Mouse (Mus musculus) A20 (cell line): ENCODE results near the gene Sox5.

Experiments used
- DNase-seq: peaks from one replicate; pipeline ENCODE4 v3.0.0-alpha.2; 2011; ENCODE audit warnings: low read depth, low spot score

The Sox5 gene

DNA sequence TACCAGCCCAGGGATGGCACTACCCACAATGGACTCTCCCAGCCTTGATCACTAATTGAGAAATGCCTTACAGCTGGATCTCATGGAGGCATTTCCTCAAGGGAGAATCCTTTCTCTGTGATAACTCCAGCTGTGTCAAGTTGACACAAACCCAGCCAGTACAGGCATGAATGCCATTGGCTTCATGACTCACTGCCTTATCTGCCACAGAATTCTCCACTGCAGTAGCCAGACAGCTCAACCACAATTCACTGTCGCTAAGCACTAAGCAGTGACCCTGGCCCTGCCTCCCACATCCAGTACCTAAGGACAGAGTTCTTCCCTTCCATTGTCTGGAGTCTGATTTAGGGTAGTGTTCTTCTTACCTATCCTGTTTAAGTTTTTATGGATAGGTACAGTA, 65.4 kb downstream of the Sox5 start:
- no peak for DNase-seq

DNA sequence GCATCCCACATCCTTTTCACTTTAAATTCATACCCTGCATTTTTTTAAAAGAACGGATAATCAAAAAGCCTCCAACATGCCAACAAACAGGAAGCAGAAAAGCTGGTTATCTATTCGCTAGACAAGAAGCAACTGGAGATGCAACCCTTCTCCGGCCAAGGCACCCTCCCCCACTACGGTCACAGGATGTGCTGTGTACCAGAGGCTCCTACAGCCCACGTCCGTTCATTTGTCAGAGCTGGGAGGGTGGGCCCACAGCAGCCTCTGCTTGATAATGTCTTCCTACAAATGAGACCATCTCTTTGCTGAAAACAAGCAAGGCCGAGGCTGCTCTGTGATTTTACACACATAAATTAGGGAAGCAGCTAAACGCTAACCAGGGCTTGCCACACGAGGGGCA, 69.9 kb downstream of the Sox5 start:
- DNase-seq = no peak

DNA sequence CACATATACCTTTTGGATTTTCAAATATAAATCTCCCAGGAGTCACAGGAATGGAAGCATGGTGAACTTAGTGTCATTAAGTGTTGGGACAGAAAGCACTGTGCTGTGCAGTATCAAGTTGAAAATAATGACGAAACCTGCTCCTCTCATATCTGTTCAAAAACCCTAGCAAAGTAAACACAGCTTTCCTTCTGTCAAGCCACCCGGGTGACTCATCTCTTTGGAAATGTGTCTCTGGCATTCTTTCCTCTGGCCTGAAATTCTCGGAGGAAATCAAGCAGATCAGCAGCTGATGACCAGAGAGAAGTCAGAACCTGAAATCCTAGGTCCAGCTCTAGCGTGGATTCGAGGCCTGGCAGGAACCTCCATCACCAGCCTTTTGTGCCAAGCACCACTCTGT, 71.0 kb downstream of the Sox5 start:
- DNase-seq = no peak

DNA sequence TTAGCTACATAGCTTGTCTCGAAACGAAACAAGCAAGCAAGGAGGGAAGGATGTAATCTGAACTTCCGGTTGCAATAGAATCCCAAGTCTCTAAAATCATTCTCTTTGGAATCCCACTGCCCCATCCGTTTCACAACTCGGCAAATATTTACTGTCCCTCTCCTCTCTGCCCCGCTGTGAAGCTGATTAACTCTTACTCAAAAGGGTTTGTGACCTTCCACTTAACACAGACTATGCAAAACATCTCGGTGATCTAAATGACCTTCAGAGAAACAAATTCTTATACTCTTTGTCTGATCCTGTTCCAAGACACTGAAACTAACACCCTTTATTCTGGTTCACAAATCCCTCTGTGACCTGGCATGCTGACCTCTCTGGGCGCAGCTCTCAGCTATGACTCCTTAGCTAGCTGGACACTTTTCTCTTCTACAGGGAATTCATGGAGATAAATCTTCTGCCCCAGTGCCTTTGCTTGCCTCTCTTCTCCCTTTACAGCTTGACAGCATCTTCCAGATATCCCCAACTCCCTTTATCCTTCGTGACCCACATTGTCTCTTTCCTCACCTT, 72.1 kb downstream of the Sox5 start:
- no peak for DNase-seq

DNA sequence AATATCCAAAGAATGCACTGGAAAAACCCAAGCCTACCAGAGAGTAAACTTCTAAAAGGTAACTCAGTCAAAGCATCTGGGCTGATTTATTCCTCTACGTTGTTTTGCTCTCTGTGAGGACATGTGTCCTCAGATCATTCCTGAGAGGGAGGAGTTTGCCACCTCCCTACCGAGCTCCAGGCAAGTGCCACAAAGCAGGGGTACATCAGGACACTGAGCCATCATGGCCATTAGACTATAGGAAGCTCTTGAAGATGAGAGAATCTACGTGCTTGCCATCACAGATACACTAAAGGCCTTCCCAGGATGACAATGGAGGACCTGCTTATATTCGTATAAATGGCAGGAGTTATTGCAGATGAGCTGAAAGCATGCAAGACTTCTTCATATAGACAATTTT, 73.4 kb downstream of the Sox5 start:
- no peak for DNase-seq

DNA sequence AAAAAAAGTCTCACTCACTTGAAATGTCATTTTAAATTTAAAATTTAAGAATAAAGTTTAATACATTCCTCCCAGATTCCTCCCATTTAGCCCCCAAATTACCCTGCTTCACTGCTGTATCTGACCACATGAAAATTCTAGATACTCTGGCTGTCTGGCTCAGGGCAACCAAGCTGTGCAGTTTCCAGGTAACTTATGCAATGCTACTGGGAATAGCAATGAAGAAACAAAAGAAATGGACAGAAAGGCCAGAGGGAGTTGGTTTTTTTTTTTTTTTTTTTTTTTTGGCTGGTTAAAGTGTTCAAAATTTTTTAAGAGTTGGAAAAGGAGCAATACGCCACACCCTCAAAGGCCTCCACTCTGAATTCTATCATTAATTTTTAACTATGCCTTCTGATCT, 73.8 kb downstream of the Sox5 start:
- DNase-seq = no peak

DNA sequence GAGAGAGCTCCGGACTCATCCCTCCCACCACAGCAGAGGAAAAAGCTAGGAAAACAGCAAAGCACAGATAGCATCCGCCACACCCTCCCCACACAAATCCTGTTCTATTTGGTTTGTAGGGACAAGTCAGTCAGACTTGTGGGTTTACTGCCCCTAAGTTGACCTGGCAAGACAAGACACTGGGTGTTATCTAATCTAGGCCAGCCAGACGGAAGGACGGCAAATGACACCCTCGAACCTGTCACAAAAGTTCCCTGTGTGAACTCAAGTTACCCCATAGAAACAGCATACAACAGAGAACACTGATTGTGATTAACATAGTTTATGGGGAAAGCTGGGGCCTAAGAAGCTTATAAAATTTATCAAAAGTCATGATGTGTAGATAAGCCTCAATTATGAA, 76.8 kb downstream of the Sox5 start:
- DNase-seq = no peak

DNA sequence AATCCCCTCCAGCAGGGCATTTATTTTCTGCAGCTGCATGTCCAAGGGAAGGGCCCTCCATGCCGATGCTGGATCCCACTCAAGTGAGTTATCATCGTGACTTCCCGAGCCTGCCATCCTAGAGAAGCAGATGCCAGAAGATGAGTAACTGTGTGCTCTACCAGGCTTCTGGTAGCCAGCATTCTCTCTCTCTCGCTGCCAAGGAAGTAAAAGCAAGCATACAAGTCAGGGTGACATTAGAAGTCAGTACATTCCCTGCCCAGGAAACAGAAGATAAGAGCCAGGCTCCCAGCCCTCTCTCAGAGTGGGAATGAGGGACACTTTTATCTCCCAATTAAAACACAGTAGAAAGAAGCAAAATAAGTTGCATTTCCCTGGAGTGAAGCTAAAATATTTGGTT, 86.1 kb downstream of the Sox5 start:
- DNase-seq = no peak

DNA sequence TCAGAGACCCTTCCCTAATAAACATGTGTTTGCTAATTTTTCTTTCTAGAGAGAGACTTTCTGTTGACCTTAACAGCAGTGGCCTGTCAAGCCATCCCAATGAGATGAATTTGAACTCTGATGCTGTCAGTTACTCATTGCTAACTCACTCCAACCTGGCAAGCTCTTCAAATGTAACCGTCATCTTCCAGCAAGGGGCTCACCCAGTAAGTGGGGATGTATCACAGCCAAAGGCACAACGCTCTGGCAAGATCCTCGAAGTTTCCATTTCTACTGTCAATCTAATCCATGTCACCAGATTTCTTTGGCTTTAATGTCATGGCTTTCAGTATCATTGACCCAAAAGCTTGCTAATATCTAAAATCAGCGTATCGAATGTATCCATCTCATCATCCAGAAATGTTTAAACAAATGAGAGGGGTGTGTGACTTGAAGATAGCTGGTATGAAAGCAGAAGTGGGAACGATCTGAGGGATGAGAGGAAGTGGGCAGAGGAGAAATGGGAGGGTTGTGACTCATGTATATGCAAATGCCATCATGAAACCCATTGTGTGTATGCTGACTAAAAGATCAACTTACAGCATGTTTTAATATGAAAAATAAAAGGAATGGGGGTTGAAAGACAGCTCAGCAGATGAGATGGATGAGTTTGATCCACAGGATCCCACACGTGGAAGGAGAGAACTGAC, 88.4 kb downstream of the Sox5 start:
- no peak for DNase-seq

DNA sequence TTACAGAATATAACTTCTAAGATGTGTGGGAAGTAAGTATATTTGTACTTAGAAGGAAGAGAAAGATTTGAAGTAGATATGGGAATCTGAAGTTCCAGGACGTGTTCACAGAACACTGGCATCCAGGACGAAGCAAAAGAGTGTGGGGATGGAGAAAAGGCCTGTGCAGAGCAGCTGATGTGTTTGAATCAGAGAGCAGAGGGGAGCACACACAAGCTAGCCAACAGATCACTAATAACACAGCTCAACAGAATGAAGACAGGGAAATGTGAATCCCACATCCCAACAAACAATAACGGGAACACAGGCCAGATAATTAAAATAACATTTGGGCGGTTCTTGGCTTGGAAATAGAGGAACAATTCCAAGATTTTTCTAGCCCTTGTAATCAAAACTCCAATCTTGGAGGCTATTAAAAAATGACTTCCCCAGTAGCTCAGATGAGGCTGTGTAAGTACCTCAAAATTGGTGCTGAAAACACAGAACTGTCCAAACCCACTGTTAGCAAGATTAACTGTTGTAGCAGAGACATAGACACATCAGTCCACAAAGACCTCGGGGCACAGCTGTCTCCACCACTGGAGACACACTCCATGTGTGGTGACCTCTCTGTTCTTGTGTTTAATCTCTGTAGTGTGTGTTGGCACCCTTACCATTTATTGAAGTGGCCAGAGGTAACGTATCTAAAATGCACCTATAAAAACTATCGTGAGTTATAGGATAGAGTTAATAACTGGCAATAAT, 90.3 kb downstream of the Sox5 start:
- DNase-seq = no peak

DNA sequence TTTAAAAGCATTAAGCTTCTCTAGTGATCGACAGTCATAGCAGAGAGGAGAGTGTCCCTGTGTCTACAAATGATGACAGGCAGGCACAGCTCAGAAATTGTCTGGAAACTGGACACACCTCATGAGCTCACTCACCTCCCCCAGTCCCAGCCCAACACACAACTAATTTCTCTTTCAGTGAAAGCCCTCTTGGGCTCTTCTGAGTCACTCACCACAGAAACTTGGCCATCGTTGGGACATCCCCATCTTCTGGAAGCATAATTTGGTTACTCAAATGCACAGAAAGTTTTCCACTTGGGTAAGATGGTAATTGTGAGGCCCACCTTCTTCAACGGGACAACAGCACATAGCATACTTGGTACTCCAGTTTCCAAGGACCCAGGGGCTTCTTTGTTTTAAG, 92.7 kb downstream of the Sox5 start:
- no peak for DNase-seq

DNA sequence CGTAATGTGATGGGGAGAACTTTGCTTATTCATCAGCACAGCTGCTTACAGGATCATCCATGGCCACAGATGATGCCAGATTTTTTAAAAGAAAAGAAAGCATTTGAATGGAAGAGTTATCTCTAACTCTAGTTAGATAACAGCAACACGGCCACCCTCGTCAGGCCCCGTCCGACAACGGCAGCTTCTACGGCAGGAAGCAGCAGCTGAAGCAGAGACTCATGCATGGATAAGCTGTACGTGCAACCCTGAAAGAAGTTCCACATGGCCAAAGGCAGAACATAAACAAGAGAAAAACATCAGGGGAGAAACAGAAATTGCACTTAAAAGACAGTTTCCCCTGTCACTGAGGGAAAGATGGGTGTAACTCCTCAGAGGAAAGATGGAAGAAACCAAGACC, 94.1 kb downstream of the Sox5 start:
- DNase-seq = no peak

DNA sequence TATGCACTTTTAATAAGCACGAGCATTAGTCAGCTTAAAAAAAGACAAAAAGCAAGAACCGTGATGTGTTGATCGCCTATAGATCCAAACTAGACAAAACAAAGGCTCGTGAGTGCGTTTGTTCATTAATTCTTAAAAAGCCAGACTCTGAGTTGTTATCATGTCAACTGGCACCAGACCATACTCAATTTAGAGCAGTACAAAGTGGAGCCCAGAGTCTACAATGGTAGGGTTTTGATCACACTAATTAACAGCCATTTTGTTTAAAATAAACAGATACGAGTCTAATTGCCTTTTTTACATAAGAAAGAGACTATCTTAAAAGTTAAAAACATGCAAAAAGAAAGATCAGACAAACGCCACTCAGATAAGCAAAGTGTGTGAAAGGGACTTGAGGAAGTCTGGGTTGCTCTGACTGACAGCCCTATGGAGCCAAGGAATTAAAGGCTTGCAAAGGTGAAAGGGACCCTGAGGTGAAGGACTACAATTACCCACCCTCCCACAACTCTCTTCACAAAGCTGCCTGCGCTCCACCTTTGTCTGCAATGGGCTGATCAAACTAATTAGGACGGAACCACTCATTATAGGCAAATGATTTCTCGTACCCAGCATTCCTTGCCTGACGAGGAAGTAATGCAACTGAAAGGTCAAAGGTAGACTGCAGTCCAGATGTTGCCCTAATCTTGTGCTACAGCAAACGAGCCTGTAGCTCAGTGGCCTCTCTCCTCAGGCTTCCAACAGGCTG, 100.6 kb downstream of the Sox5 start:
- DNase-seq = no peak

DNA sequence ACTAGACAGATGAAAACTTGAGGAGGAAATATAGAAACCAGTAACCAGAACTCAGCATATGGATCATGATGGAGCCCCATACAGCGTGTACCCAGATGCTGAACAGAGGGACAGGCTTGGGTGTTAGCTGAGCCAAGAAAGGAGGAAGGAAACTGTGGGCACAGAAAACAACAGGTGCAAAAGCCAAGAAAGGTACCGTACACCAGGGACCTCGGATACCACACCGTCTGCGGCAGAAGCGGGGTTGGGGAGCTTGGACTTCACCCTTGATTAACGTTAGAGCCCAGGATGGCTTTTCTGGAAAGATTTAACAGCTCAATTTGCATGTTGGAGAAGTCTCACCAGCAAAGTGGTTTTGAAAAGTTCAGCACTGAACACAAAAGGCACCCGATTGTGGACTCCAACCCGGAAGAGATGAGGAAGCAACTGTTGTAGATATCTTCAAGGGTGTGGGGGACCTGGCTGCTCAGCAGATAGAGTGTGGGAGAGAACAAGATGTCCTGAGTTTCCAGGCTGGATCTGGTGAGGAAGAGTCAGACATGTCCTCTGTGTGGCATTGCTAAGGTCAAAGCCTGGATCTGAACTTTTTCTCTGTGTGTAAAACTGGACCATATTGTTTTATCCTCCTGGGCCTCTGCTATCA, 104.2 kb downstream of the Sox5 start:
- no peak for DNase-seq

DNA sequence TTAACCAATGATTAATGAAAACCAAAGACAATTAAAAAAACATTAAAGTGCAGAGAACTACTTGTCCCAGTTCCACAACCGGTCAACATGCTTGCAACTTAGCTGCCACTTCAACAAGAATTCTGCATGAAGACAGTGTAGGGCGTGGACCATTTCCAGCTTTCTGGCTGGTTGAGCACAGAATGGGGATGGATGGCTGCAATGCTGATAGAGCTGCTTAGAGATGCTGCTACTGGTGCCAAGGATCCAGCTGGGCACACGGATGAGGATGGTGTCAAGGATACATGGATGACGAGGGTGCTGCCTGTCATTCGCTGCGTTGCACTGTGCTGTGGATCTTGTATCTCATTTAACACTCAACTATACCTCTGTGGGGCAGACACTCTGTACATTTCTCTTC, 106.7 kb downstream of the Sox5 start:
- DNase-seq = no peak

DNA sequence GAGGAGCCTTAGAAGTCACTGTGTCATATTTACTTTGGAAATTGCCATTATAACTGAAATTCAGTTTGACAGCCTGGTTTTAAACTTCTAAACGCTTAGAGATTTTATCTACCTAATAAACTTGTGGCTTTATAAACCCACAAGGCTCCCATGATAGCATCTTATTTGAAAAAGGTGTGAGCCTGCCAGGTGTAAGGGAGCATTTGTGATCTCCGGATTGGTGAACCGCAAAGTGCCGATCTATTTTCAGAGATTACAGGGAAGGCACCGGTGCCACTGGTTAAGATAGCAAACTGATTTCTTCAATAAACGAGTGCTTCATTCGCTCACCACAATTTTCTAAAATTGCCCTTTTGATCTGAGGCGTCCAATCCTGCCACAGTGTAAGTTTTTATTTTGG, 107.9 kb downstream of the Sox5 start:
- no peak for DNase-seq

DNA sequence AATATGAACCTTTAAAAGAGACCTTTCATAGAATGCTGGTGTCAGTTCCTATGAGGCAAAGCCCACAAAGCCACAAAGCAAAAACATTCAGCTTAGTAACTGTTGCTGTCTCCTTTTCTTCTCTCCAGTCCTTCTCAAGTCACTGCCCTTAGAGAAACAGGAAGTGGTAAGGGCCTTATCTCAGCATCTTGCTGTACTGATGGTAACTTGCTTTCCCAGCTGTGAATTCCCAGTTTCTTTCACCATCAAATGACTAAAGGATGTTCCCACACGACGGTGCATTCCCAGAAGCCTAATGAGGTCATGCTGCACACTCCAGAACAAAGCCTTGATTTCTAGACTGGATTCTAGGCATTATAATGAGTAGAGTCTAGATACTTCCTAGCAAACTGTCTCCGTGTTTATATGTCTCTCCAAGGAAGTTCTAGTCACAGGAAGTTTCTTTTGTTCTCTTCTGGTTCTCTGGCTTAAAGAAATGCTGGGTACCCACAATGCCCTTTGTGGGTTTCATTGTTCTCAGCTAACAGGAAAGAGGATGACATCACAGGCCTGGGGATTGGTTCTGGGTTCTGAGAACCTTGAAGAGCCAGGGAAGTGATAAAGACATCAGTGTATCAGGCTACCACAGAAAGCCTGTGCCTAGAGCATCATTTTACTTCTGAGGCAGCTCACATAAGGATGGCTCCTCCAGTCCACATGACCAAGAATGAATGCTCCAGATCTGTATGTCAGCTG, 111.2 kb downstream of the Sox5 start:
- DNase-seq = no peak

DNA sequence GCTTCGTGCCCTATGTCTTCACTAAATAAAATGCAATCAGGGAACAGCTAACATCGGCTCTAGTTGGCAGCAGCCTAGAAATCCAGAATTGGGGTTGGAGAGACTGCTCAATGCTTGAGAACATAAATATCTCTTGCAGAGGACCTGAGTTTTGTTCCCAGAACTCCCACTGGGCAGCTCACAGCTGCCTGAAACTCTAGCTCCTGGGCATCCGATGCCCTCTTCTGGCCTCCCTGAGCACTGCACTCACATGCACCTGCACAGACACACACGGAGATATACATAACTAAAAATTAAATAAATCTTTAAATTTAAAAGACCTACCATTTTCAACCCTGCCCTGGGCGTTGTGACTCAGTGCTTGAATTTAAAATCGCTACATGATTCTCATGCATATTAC, 115.2 kb downstream of the Sox5 start:
- DNase-seq = no peak

DNA sequence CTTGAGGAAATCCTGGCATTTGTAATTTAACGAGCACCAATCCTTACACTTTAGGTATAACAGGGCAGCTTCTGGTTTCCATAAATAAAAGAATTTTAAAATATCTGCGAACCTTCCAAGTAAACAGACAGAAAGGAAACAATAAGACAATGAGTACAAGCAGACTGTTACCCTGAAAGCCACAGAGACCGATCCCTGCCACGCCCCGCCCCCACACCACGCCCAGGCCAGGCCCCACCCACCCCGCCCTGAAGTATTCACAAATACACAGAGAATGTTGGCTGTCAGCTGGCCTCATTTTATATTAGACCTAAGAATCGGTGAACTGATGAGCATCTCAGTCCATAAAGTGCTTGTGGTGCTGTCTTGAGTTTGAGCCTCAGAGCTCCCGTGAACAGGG, 117.0 kb downstream of the Sox5 start:
- DNase-seq = no peak

DNA sequence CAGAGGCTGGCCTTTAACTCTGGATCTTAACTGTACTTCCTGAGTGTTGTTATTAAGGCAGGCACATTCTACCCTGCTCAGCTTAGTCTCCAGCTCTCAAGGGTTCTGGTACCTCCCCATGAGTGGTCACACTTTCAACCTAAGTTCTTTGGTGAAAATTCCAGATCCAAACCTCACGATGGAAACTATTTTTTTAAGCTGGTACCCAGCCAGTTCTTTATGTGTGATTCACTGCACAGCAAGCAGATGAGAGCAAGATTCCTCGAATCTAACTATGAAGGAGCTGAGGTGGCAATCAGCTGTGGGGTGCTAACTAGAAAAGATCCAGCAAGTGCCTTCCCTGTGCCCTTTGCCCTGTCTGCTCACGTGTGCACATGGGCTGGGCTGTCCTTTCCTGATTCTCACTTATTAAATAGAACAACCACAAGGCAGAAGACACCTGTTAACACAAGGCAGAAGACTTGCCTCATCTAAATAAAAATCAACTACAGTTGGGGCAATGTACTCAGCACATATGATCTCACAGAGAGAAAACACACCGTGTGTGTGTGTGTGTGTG, 118.2 kb downstream of the Sox5 start:
- DNase-seq = no peak
